Mouse (Mus musculus) thymus, adult 2 months (tissue): ENCODE data around the gene Anks1b. TPM values are rescaled to one million over a fixed set of nuclear protein-coding genes. Genes with fewer than 3 reads are reported as not detected.

Experiments
- DNase-seq: peaks from one replicate; pipeline ENCODE4 v3.0.0; 2021
- H3K27ac ChIP-seq: fragments of 200-500 bp; 2 replicates; pipeline ENCODE4 v1.5.1; 2012; ENCODE audit warnings: low read length, control low read depth; ENCODE audit not compliant: control insufficient read depth, insufficient read depth
- H3K27me3 ChIP-seq: fragments of 200-500 bp; 2 replicates; pipeline ENCODE4 v1.6.1; 2012; ENCODE audit warnings: mild to moderate bottlenecking, low read length, moderate library complexity, mixed read lengths; ENCODE audit not compliant: control insufficient read depth, insufficient read depth
- H3K36me3 ChIP-seq: fragments of 200-500 bp; 2 replicates; pipeline ENCODE4 v1.6.1; 2012; ENCODE audit warnings: mild to moderate bottlenecking, low read length, moderate library complexity; ENCODE audit not compliant: control insufficient read depth, insufficient read depth
- H3K4me1 ChIP-seq: fragments of 200-500 bp; replicated peaks from 2 replicates; pipeline ENCODE4 v1.6.1; 2012; ENCODE audit warnings: low read length; ENCODE audit not compliant: control insufficient read depth, insufficient read depth
- H3K4me3 ChIP-seq: fragments of 200-500 bp; 2 replicates; pipeline ENCODE4 v1.5.1; 2012; ENCODE audit warnings: mild to moderate bottlenecking, low read length, control low read depth, moderate library complexity; ENCODE audit not compliant: control insufficient read depth, insufficient read depth
- CTCF ChIP-seq: fragments of 200-500 bp; IDR thresholded peaks from 2 replicates; pipeline ENCODE4 v1.5.1; 2012; ENCODE audit warnings: mild to moderate bottlenecking, control low read depth, low read length, moderate library complexity, borderline replicate concordance; ENCODE audit not compliant: control insufficient read depth, poor library complexity, insufficient read depth; ENCODE audit errors: extremely low read depth
- POLR2A ChIP-seq: fragments of 200-500 bp; IDR thresholded peaks from 2 replicates; pipeline ENCODE4 v1.6.1; 2012; ENCODE audit warnings: mild to moderate bottlenecking, low read length, control low read depth, moderate library complexity; ENCODE audit not compliant: control insufficient read depth, poor library complexity, insufficient read depth; ENCODE audit errors: extremely low read depth
- WGBS: fragments of 180-500 bp; shearing (Covaris S2); methylation state at CpG from one replicate; pipeline ENCODE4 v1.1.7; 2018; 5-methylcytosine and 5-hydroxymethylcytosine counted together
- polyA plus RNA-seq: library from polyadenylated mRNA; depleted of rRNA; stranded (reverse); fragments of >200 nt; gene quantifications from 2 replicates; pipeline ENCODE4 v1.2.3, GENCODE M21; 2012

Gene Anks1b
- polyA plus RNA-seq, 1 experiment: 0.24 TPM

DNA sequence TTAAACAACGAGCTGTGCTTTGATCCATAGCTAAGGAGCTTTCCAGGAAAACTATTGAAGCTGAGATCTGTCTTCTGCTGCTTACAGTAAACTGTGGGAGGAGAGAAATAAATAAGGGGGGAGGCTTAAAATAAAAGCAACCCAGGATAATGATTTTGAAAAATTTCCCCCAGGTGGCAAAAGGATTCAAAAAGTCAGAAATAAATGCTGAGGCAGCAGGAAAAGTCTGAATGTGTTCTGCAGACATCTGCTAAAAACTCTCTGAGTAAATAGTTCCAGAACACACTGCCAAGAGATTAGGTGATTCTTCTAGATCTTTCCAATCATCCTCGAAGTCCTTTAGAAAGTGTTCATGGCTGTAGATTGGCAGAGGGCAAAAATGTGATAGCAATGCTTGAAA lies 865.2 kb downstream of the Anks1b start:
- WGBS: 84% methylated on average over 2 of the region's 2 CpGs
- no peaks in the 10 kb centered on the region for H3K36me3 ChIP-seq
- H3K4me1 ChIP-seq: no peaks in the 10 kb centered on the region
- no peak for DNase-seq
- no peaks in the 10 kb centered on the region for H3K27me3 ChIP-seq
- no peak overlapping the region for H3K27ac ChIP-seq
- no peak overlapping the region for H3K4me3 ChIP-seq
- no peak for TF ChIP-seq POLR2A
- TF ChIP-seq CTCF: no peak

- WGBS: 93% methylated on average over 5 of the region's 5 CpGs
- TF ChIP-seq CTCF: no peak
These were observed 867.6 kb downstream of the Anks1b start for GRCm38 (mm10) chr10:90740956-90741355.

DNA sequence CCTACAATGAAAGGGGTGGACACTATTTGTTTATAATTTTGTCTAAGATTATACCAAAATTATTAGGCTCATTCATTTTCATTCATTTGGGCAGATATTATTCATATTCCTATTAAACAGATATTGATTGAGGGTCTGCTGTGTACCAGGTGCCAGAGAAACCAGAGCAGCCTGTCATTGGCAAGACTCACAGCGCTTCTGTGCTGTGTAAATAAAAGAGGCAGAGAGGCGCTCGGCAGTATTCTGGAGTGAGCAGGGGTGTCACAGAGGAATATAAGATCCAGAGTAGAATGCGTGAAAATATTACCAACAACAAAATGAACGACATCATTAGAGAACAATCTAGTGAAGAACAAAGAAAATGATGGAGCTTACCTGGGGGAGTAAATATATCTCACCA lies 878.6 kb downstream of the Anks1b start:
- no peak overlapping the region for H3K27ac ChIP-seq
- no peaks in the 10 kb centered on the region for H3K4me1 ChIP-seq
- no peak overlapping the region for H3K4me3 ChIP-seq
- DNase-seq: no peak
- no peak for TF ChIP-seq CTCF
- TF ChIP-seq POLR2A: no peak
- H3K36me3 ChIP-seq: no peaks in the 10 kb centered on the region
- no peaks in the 10 kb centered on the region for H3K27me3 ChIP-seq
- WGBS: 90% methylated on average over 5 of the region's 5 CpGs

More at GRCm38 (mm10) chr10:90740956-90741355, 867.6 kb downstream of the Anks1b start:
- DNase-seq: no peak
- no peaks in the 10 kb centered on the region for H3K4me1 ChIP-seq
- H3K36me3 ChIP-seq: no peaks in the 10 kb centered on the region
- no peak overlapping the region for H3K27ac ChIP-seq
- H3K4me3 ChIP-seq: no peak overlapping the region
- no peaks in the 10 kb centered on the region for H3K27me3 ChIP-seq

DNA sequence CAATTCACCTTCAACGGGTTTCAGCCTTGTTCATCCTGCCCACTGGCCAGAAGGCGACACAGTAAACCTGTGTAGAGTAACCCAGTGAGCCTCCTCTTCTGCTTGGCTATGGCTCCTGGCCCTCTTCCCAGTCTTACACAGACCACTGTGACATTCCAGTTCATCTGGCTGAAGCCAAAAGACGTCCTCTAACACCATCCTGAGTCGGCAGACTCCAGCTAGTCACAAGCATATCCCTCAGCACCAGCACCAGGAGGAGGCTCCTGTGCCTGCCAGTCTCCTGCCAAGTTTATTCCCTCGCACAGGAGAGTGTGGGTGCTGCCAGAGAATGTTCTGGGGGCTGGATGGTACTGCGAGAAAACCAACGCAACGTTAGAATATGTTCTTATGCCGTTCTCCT lies 879.8 kb downstream of the Anks1b start:
- no peak overlapping the region for H3K4me3 ChIP-seq
- TF ChIP-seq POLR2A (no peak), CTCF (no peak)
- H3K4me1 ChIP-seq: no peaks in the 10 kb centered on the region
- no peak for DNase-seq
- H3K27ac ChIP-seq: no peak overlapping the region
- no peaks in the 10 kb centered on the region for H3K27me3 ChIP-seq
- no peaks in the 10 kb centered on the region for H3K36me3 ChIP-seq
- 81% methylated on average over 9 of the region's 9 CpGs for WGBS

GRCm38 (mm10) chr10:90757773-90758172 lies 884.5 kb downstream of the Anks1b start:
- Histone ChIP-seq H3K4me3 (no peak overlapping the region), H3K27me3 (no peaks in the 10 kb centered on the region), H3K36me3 (no peaks in the 10 kb centered on the region), H3K27ac (no peak overlapping the region), H3K4me1 (no peaks in the 10 kb centered on the region)
- WGBS: 91% methylated on average over 4 of the region's 4 CpGs
- TF ChIP-seq POLR2A (no peak), CTCF (no peak)
- DNase-seq: no peak

DNA sequence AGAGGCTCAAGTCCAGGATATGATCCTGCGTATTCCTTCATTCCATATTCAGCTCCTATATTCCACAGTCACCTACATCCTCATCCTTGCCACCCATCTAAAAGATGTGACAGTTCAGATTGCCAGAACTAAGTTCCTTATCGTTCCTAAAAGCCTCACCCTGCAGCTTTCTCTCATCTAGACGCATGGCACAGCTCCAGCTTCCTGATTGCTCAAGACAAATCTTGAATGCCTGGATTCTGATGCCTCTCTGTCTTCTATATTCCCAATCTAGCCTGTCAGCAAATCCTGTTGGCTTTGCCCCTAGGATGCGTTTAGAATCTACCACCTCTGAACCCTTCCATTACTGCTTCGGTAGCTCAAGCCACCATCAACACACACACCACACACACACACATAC lies 886.6 kb downstream of the Anks1b start:
- no peak for TF ChIP-seq POLR2A
- TF ChIP-seq CTCF: no peak
- Histone ChIP-seq H3K27ac (no peak overlapping the region), H3K4me1 (no peaks in the 10 kb centered on the region), H3K27me3 (no peaks in the 10 kb centered on the region), H3K36me3 (no peaks in the 10 kb centered on the region), H3K4me3 (no peak overlapping the region)
- no peak for DNase-seq
- 85% methylated on average over 5 of the region's 5 CpGs for whole genome bisulfite sequencing

GRCm38 (mm10) chr10:90766261-90766660 lies 893.0 kb downstream of the Anks1b start:
- Histone ChIP-seq H3K27me3 (no peaks in the 10 kb centered on the region), H3K4me1 (no peaks in the 10 kb centered on the region), H3K27ac (no peak overlapping the region), H3K4me3 (no peak overlapping the region), H3K36me3 (no peaks in the 10 kb centered on the region)
- WGBS: 79% methylated on average over 3 of the region's 3 CpGs
- no peak for DNase-seq
- TF ChIP-seq CTCF (no peak), POLR2A (no peak)
